Mouse (Mus musculus): ENCODE measurements around the gene Zbtb41. TPM values are rescaled to one million over a fixed set of nuclear protein-coding genes. Genes with fewer than 3 reads are reported as not detected.
"Not testable (repeated sequence)": the region's sequence is repeated elsewhere in the genome, so short reads cannot be mapped to it uniquely, and the experiment has no call there.

The Zbtb41 gene
- polyA plus RNA-seq (2015; fragmentation: Nextera tagmentation; extraction: Ambion mirVana), result 4.3 and 4.9 TPM in 2 replicates

GRCm38 (mm10) chr1:139421875-139422791 lies at the start of gene Zbtb41:
Zbtb41 (plus strand) TSS chr1:139422288.
- DNase-seq (ENCODE audit: low spot score), result peak; percentile 93

GRCm38 (mm10) chr1:139375900-139376299 lies 46.2 kb upstream of the Zbtb41 start:
- DNase-seq (ENCODE audit: low spot score), result no peak

- peak; percentile 7 for DNase-seq (ENCODE audit: low spot score)
Measured at GRCm38 (mm10) chr1:139376638-139377286, 45.3 kb upstream of the Zbtb41 start, which contains the start of gene Crb1. Crb1 (minus strand) TSS chr1:139377100.

- peak; percentile 2 for DNase-seq (ENCODE audit: low spot score)
Measured at GRCm38 (mm10) chr1:139378861-139379620, 43.0 kb upstream of the Zbtb41 start.

- DNase-seq (ENCODE audit: low spot score), result no peak
Measured at GRCm38 (mm10) chr1:139379621-139379984, 42.5 kb upstream of the Zbtb41 start.

- no peak for DNase-seq (ENCODE audit: low spot score)
Measured at GRCm38 (mm10) chr1:139391747-139392146, 30.3 kb upstream of the Zbtb41 start.

GRCm38 (mm10) chr1:139396589-139396988 lies 25.5 kb upstream of the Zbtb41 start:
- no peak for DNase-seq (ENCODE audit: low spot score)

GRCm38 (mm10) chr1:139405766-139406165 lies 16.3 kb upstream of the Zbtb41 start:
- DNase-seq (ENCODE audit: low spot score), result no peak

GRCm38 (mm10) chr1:139407701-139408100 lies 14.4 kb upstream of the Zbtb41 start:
- DNase-seq (ENCODE audit: low spot score), result no peak

- not testable (repeated sequence) for DNase-seq (ENCODE audit: low spot score)
Measured at GRCm38 (mm10) chr1:139412365-139412764, 9.7 kb upstream of the Zbtb41 start.

GRCm38 (mm10) chr1:139413465-139413864 lies 8.6 kb upstream of the Zbtb41 start:
- DNase-seq (ENCODE audit: low spot score), result no peak

- DNase-seq (ENCODE audit: low spot score), result no peak
Measured at GRCm38 (mm10) chr1:139421521-139421874, 590 bp upstream of the Zbtb41 start.

GRCm38 (mm10) chr1:139422941-139423340 lies 853 bp downstream of the Zbtb41 start:
- DNase-seq (ENCODE audit: low spot score), result peak; percentile 39

- no peak for DNase-seq (ENCODE audit: low spot score)
Measured at GRCm38 (mm10) chr1:139423931-139424330, 1.8 kb downstream of the Zbtb41 start.

- no peak for DNase-seq (ENCODE audit: low spot score)
Measured at GRCm38 (mm10) chr1:139425006-139425405, 2.9 kb downstream of the Zbtb41 start.

GRCm38 (mm10) chr1:139438373-139438772 lies 16.3 kb downstream of the Zbtb41 start:
- DNase-seq (ENCODE audit: low spot score), result peak; percentile 45

- not testable (repeated sequence) for DNase-seq (ENCODE audit: low spot score)
Measured at GRCm38 (mm10) chr1:139443103-139443502, 21.0 kb downstream of the Zbtb41 start.

GRCm38 (mm10) chr1:139454340-139455225 lies 32.5 kb downstream of the Zbtb41 start, which contains the start of gene Aspm:
Aspm (plus strand) TSS chr1:139454772.
- peak; percentile 94 for DNase-seq (ENCODE audit: low spot score)

- no peak for DNase-seq (ENCODE audit: low spot score)
Measured at GRCm38 (mm10) chr1:139455226-139455869, 33.3 kb downstream of the Zbtb41 start.

- DNase-seq (ENCODE audit: low spot score), result no peak
Measured at GRCm38 (mm10) chr1:139460807-139461206, 38.7 kb downstream of the Zbtb41 start.
